Mouse (Mus musculus) adrenal gland, adult 18-20 months (tissue): ENCODE data around the gene Prelid1. TPM values are rescaled to one million over a fixed set of nuclear protein-coding genes. Genes with fewer than 3 reads are reported as not detected.
A peak's percentile ranks its signal among the peaks of the same experiment; 100 is the strongest.

Experiments used
- DNase-seq, 2 experiments: peaks; one replicate each; pipeline ENCODE4 v3.0.0; 2021 to 2022; ENCODE audit warnings: low spot score in 2 of 2
- total RNA-seq, 2 experiments: library from RNA; stranded (reverse); gene quantifications; 1 replicate in 1 of 2; 2 replicates in 1 of 2; pipeline ENCODE4 v1.2.3; 2021

Gene Prelid1
- total RNA-seq, 2 experiments from 2014 or later, result 132 to 143 TPM

GRCm38 (mm10) chr13:55330567-55331400 lies 10.5 kb downstream of the Prelid1 start:
- DNase-seq, result no peak

- DNase-seq, result no peak
Measured at GRCm38 (mm10) chr13:55332331-55332730, 12.0 kb downstream of the Prelid1 start.

GRCm38 (mm10) chr13:55335701-55336100 lies 15.4 kb downstream of the Prelid1 start:
- DNase-seq, result no peak

GRCm38 (mm10) chr13:55337341-55337975 lies 17.2 kb downstream of the Prelid1 start:
- no peak for DNase-seq

- DNase-seq, result no peak
Measured at GRCm38 (mm10) chr13:55338131-55339054, 18.1 kb downstream of the Prelid1 start.

GRCm38 (mm10) chr13:55339259-55339658 lies 19.0 kb downstream of the Prelid1 start:
- DNase-seq, result no peak

GRCm38 (mm10) chr13:55342469-55342868 lies 22.2 kb downstream of the Prelid1 start:
- no peak for DNase-seq

- no peak for DNase-seq
Measured at GRCm38 (mm10) chr13:55344286-55344685, 24.0 kb downstream of the Prelid1 start.

- DNase-seq, result no peak
Measured at GRCm38 (mm10) chr13:55346745-55347144, 26.4 kb downstream of the Prelid1 start.

- DNase-seq, result no peak
Measured at GRCm38 (mm10) chr13:55361145-55361544, 40.8 kb downstream of the Prelid1 start.

- peak in 1 of 2 experiments; percentile 14 for DNase-seq
Measured at GRCm38 (mm10) chr13:55361974-55362452, 41.7 kb downstream of the Prelid1 start.

- peak; percentile 82 to 87 for DNase-seq
Measured at GRCm38 (mm10) chr13:55362453-55363060, 42.3 kb downstream of the Prelid1 start, which contains the start of gene Lman2. Gene Lman2, minus strand, starts transcription at chr13:55362783.

GRCm38 (mm10) chr13:55368401-55368800 lies 48.1 kb downstream of the Prelid1 start:
- DNase-seq, result no peak

- DNase-seq, result no peak
Measured at GRCm38 (mm10) chr13:55369531-55370114, 49.3 kb downstream of the Prelid1 start, which contains the start of gene Rgs14. Gene Rgs14, plus strand, starts transcription at chr13:55369732.

GRCm38 (mm10) chr13:55370234-55370633 lies 49.9 kb downstream of the Prelid1 start:
- DNase-seq, result no peak

GRCm38 (mm10) chr13:55371007-55371681 lies 50.8 kb downstream of the Prelid1 start:
- no peak for DNase-seq

- DNase-seq, result no peak
Measured at GRCm38 (mm10) chr13:55371740-55372139, 51.4 kb downstream of the Prelid1 start.

- DNase-seq, result no peak
Measured at GRCm38 (mm10) chr13:55374206-55374924, 54.1 kb downstream of the Prelid1 start.
